Mouse (Mus musculus): ENCODE data around the gene Tjp3. TPM values are rescaled to one million over a fixed set of nuclear protein-coding genes. Genes with fewer than 3 reads are reported as not detected.
A peak's percentile ranks its signal among the peaks of the same experiment; 100 is the strongest.
"Not testable (repeated sequence)": the region's sequence is repeated elsewhere in the genome, so short reads cannot be mapped to it uniquely, and the experiment has no call there.

Gene Tjp3
- polyA plus RNA-seq, 1 experiment = 140 TPM

DNA sequence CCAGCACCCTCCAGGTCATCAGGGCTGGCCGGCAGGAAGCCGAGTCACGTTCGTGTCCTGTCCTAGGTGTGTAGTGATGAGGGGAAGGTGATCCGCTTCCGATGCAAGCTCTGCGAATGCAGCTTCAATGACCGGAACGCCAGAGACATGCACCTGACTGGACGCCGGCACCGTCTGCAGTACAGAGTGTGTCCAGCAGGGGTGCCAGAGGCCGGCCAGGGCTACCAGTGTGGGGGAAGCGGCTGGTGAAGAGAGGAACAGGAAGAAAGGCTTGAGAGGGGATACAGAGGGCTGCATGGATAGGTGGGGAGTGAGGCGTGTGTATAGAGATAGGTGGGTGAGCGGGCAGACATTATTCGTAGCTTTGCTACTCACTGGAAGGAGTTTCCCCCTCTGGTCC, 46.8 kb downstream of the Tjp3 start:
- WGBS = 7% methylated on average over 17 of the region's 17 CpGs
- DNase-seq (ENCODE audit: low read depth, low spot score) = no peak

GRCm38 (mm10) chr10:81244146-81244545, 47.2 kb downstream of the Tjp3 start:
- no peak for DNase-seq (ENCODE audit: low read depth, low spot score)
- WGBS = 69% methylated on average over 4 of the region's 4 CpGs

GRCm38 (mm10) chr10:81242021-81242420, 49.4 kb downstream of the Tjp3 start:
- 94% methylated on average over 16 of the region's 16 CpGs for WGBS
- DNase-seq (ENCODE audit: low read depth, low spot score) = no peak

- no peak for DNase-seq (ENCODE audit: low read depth, low spot score)
- 30% methylated on average over 13 of the region's 13 CpGs for WGBS
Observed at GRCm38 (mm10) chr10:81240876-81241275, 50.5 kb downstream of the Tjp3 start.

GRCm38 (mm10) chr10:81238618-81239017, 52.8 kb downstream of the Tjp3 start:
- no peak for DNase-seq (ENCODE audit: low read depth, low spot score)
- WGBS = 86% methylated on average over 2 of the region's 2 CpGs

DNA sequence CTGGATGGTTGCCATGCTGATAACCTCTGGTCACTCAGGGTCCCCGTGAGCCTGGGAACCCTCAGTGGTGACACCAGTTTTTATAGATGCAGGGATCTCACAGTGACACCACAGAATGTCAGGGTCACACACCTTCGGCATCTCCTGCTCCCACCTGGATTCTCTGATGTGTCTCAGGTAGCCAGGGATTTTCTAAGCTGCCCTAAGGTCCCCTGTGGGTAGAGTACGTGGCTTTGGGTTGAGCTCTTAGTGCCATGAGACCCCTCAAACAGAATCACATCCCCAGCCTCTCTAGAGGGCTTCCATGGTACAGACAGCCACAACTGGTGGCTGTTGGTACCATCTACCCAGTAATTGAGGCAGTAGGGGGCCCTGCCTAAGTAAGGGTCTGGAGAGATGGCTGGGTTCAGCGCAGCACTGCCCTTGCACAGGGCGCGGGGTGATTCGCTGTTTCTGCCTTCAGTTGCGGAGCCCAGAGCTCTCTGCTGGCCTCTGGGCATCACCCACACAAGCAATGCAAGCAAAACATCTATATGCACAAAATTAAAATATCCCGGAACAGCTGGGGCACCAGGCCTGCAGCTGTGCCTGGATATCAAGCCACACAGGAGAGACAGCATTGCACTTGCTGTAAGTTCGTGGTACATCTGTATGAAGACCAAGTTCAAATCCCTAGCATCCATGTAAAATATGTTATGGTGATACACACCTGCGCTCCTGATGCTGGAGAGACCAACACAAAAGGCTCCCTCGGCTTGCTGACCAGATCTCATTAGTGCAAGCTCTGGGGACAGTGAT, 54.7 kb downstream of the Tjp3 start:
- 87% methylated on average over 12 of the region's 12 CpGs for WGBS
- DNase-seq (ENCODE audit: low read depth, low spot score) = no peak

GRCm38 (mm10) chr10:81234206-81234605, 57.2 kb downstream of the Tjp3 start:
- DNase-seq (ENCODE audit: low read depth, low spot score) = no peak
- 66% methylated on average over 6 of the region's 6 CpGs for WGBS

GRCm38 (mm10) chr10:81233226-81233585, 58.2 kb downstream of the Tjp3 start:
- DNase-seq (ENCODE audit: low read depth, low spot score) = no peak
- 1% methylated on average over 27 of the region's 28 CpGs for WGBS

DNA sequence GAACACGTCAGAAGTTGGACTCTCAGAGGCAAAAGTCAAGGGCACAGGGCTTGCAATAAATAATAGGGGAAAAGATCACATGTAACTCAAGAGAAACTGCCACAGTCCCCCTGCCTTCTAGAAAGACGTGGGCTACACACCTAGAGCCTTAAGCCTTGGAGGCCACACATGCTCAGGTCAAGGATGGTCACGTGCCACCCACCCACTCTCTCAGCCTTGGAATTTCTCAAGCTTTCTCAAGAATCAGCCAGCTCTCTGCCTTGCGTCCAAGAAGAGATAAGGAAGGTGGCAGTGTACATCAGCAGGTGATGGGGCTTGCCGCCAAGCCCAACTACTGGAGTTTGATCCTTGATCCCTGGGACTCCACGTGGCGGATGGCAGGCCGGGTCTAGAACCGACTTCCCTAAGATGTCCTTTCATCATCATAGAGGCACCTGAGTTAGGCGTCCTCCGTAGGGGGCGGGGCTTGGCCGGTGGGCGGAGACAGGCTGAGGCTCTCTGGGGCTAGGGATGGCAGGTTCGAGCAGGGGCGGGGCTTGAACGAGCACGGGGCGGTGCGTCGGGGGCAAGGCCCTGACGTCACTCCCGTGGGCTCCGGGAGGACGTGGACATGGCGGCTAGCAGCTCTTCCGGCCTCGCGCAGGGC, 58.7 kb downstream of the Tjp3 start, which contains the start of gene Zfr2:
Gene Zfr2 (plus strand): TSS at position 576 of the 646 bp plus-strand sequence.
- 5% methylated on average over 29 of the region's 29 CpGs for WGBS

DNA sequence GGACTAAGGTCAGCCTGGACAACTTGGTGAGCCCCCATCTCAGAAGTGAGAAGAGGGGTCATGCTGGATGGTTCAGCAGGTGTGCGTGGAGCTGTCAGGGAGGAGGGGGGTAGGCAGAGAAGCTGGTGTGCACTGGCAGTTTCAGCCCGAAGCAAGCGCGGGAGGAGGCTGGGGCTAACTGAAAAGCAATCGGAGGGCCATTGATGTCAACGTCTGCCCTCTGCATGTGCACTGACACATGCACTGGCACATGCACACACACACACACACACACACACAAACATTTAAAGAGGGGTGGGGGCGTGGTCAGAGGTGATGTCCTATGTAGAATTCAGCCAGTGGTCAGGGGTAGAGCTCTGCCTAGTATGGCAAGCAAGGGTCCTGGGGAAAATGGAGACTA, 59.9 kb downstream of the Tjp3 start:
- WGBS = 62% methylated on average over 7 of the region's 7 CpGs
- no peak for DNase-seq (ENCODE audit: low read depth, low spot score)

More for the DNA sequence above, 58.7 kb downstream of the Tjp3 start, which contains the start of gene Zfr2:
- peak; percentile 88 for DNase-seq (ENCODE audit: low read depth, low spot score)

- no peak for DNase-seq (ENCODE audit: low read depth, low spot score)
- 23% methylated on average over 27 of the region's 27 CpGs for WGBS
Observed at GRCm38 (mm10) chr10:81230438-81231332, 60.7 kb downstream of the Tjp3 start, which contains the start of gene Atcay. Gene Atcay (minus strand): TSS chr10:81230833.

- WGBS = 28% methylated on average over 20 of the region's 20 CpGs
- no peak for DNase-seq (ENCODE audit: low read depth, low spot score)
Observed at GRCm38 (mm10) chr10:81229735-81230437, 61.5 kb downstream of the Tjp3 start.

GRCm38 (mm10) chr10:81223731-81224130, 67.7 kb downstream of the Tjp3 start:
- WGBS = 45% methylated on average over 2 of the region's 2 CpGs
- DNase-seq (ENCODE audit: low read depth, low spot score) = not testable (repeated sequence)

Other genes with a start within 250 kb of the Tjp3 start
- gene Sgta, start 231.4 kb downstream of the Tjp3 start, polyA plus RNA-seq (2012; rRNA removed) = 143 and 164 TPM in 2 replicates
- gene Thop1, start 221.5 kb downstream of the Tjp3 start, polyA plus RNA-seq (2012; rRNA removed) = 31.5 and 36.1 TPM in 2 replicates
- 38.1 and 162 TPM in 2 replicates for gene Creb3l3, start 192.7 kb downstream of the Tjp3 start, polyA plus RNA-seq (2012; rRNA removed)
- gene Map2k2, start 185.7 kb downstream of the Tjp3 start, polyA plus RNA-seq (2012; rRNA removed) = 212 and 265 TPM in 2 replicates
- 47.6 and 80.0 TPM in 2 replicates for gene Zbtb7a, start 156.4 kb downstream of the Tjp3 start, polyA plus RNA-seq (2012; rRNA removed)
- 40.4 and 40.5 TPM in 2 replicates for gene Pias4, start 123.7 kb downstream of the Tjp3 start, polyA plus RNA-seq (2012; rRNA removed)
- 1,127 and 1,546 TPM in 2 replicates for gene Eef2, start 115.0 kb downstream of the Tjp3 start, polyA plus RNA-seq (2012; rRNA removed)
- gene Dapk3, start 108.6 kb downstream of the Tjp3 start, polyA plus RNA-seq (2012; rRNA removed) = 78.5 and 80.1 TPM in 2 replicates
- not detected in 2 replicates for gene 4930442H23Rik, start 107.7 kb downstream of the Tjp3 start, polyA plus RNA-seq (2012; rRNA removed)
- not detected in 2 replicates for gene Nmrk2, start 89.5 kb downstream of the Tjp3 start, polyA plus RNA-seq (2012; rRNA removed)
- 0.70 and 0.76 TPM in 2 replicates for gene Atcay, start 60.7 kb downstream of the Tjp3 start, polyA plus RNA-seq (2012; rRNA removed)
- gene Zfr2, start 58.4 kb downstream of the Tjp3 start, polyA plus RNA-seq (2012; rRNA removed) = 5.1 and 8.2 TPM in 2 replicates
- 6.5 and 9.5 TPM in 2 replicates for gene Matk, start 38.6 kb downstream of the Tjp3 start, polyA plus RNA-seq (2012; rRNA removed)
- gene Mrpl54, start 24.6 kb downstream of the Tjp3 start, polyA plus RNA-seq (2012; rRNA removed) = 109 and 119 TPM in 2 replicates
- gene Apba3, start 24.6 kb downstream of the Tjp3 start, polyA plus RNA-seq (2012; rRNA removed) = 72.7 and 114 TPM in 2 replicates
- 30.6 and 43.4 TPM in 2 replicates for gene Pip5k1c, start 1.4 kb upstream of the Tjp3 start, polyA plus RNA-seq (2012; rRNA removed)
- gene Cactin, start 29.5 kb upstream of the Tjp3 start, polyA plus RNA-seq (2012; rRNA removed) = 25.7 and 28.1 TPM in 2 replicates
- gene Tbxa2r, start 37.1 kb upstream of the Tjp3 start, polyA plus RNA-seq (2012; rRNA removed) = 7.0 and 8.0 TPM in 2 replicates
- gene Gipc3, start 51.7 kb upstream of the Tjp3 start, polyA plus RNA-seq (2012; rRNA removed) = 0.78 and 0.95 TPM in 2 replicates
- 83.6 and 98.6 TPM in 2 replicates for gene Hmg20b, start 58.9 kb upstream of the Tjp3 start, polyA plus RNA-seq (2012; rRNA removed)
- 12.1 and 13.6 TPM in 2 replicates for gene Mfsd12, start 65.9 kb upstream of the Tjp3 start, polyA plus RNA-seq (2012; rRNA removed)
- 3.6 and 4.6 TPM in 2 replicates for gene 4930404N11Rik, start 74.2 kb upstream of the Tjp3 start, polyA plus RNA-seq (2012; rRNA removed)
- 81.5 and 85.5 TPM in 2 replicates for gene Fzr1, start 86.9 kb upstream of the Tjp3 start, polyA plus RNA-seq (2012; rRNA removed)
- 48.2 and 60.4 TPM in 2 replicates for gene Dohh, start 92.8 kb upstream of the Tjp3 start, polyA plus RNA-seq (2012; rRNA removed)
- 3.3 and 3.7 TPM in 2 replicates for gene Gm48551, start 92.9 kb upstream of the Tjp3 start, polyA plus RNA-seq (2012; rRNA removed)
- gene Gm48552, start 97.4 kb upstream of the Tjp3 start, polyA plus RNA-seq (2012; rRNA removed) = 0.98 and 4.1 TPM in 2 replicates
- 2,134 and 4,482 TPM in 2 replicates for gene Smim24, start 101.5 kb upstream of the Tjp3 start, polyA plus RNA-seq (2012; rRNA removed)
- gene Nfic, start 164.1 kb upstream of the Tjp3 start, polyA plus RNA-seq (2012; rRNA removed) = 10.5 and 11.6 TPM in 2 replicates
- gene Celf5, start 191.1 kb upstream of the Tjp3 start, polyA plus RNA-seq (2012; rRNA removed) = 2.3 and 5.3 TPM in 2 replicates
- gene Ncln, start 204.8 kb upstream of the Tjp3 start, polyA plus RNA-seq (2012; rRNA removed) = 242 and 319 TPM in 2 replicates
- gene S1pr4, start 208.6 kb upstream of the Tjp3 start, polyA plus RNA-seq (2012; rRNA removed) = 4.4 and 4.8 TPM in 2 replicates
- 1.6 and 2.3 TPM in 2 replicates for gene Gna15, start 232.6 kb upstream of the Tjp3 start, polyA plus RNA-seq (2012; rRNA removed)